Mouse (Mus musculus) heart, adult 2 months (tissue): ENCODE data around the gene Gcn1l1.

Experiments used
- CTCF ChIP-seq: fragments of 200-600 bp; IDR thresholded peaks from 2 replicates; pipeline ENCODE4 v1.8.1; 2022; ENCODE audit warnings: antibody characterized with exemption, mild to moderate bottlenecking, moderate library complexity
- EP300 ChIP-seq: fragments of 200-500 bp; IDR thresholded peaks from 2 replicates; pipeline ENCODE4 v1.6.1; 2011; ENCODE audit warnings: low read depth, low read length, control low read depth; ENCODE audit not compliant: insufficient read depth
- POLR2A ChIP-seq: fragments of 200-500 bp; IDR thresholded peaks from 2 replicates; pipeline ENCODE4 v1.6.1; 2011; ENCODE audit warnings: mild to moderate bottlenecking, low read depth, low read length, control low read depth; ENCODE audit not compliant: insufficient read depth

GRCm38 (mm10) chr5:115591028-115591427 is 26.0 kb downstream of the Gcn1l1 start:
- TF ChIP-seq POLR2A, result no peak
- no peak for TF ChIP-seq CTCF
- no peak for TF ChIP-seq EP300
